Mouse (Mus musculus) kidney, postnatal 25 days (tissue): ENCODE data around the gene Gpr142.

Experiments
- DNase-seq, 2 experiments: peaks; one replicate each; pipeline ENCODE4 v3.0.0; 2021; ENCODE audit warnings: mixed read lengths in 2 of 2

Gpr142 gene

GRCm38 (mm10) chr11:114846336-114846735 is 47.6 kb downstream of the Gpr142 start:
- DNase-seq = no peak

GRCm38 (mm10) chr11:114847008-114847407 is 48.3 kb downstream of the Gpr142 start:
- DNase-seq = peak in 1 of 2 experiments; percentile 53

GRCm38 (mm10) chr11:114849572-114849971 is 50.8 kb downstream of the Gpr142 start:
- no peak for DNase-seq

- peak; percentile 57 to 65 for DNase-seq
Observed at GRCm38 (mm10) chr11:114850066-114850451, 51.3 kb downstream of the Gpr142 start.

- DNase-seq = peak; percentile 75 to 94
Observed at GRCm38 (mm10) chr11:114850452-114851268, 51.9 kb downstream of the Gpr142 start, which contains the start of gene Gprc5c. TSS of gene Gprc5c (plus strand) at chr11:114851152.

GRCm38 (mm10) chr11:114851269-114851607 is 52.5 kb downstream of the Gpr142 start:
- peak in 1 of 2 experiments; percentile 92 for DNase-seq

- DNase-seq = peak; percentile 88 to 94
Observed at GRCm38 (mm10) chr11:114851608-114852310, 53.0 kb downstream of the Gpr142 start.

- DNase-seq = peak; percentile 45 to 73
Observed at GRCm38 (mm10) chr11:114852311-114853173, 53.8 kb downstream of the Gpr142 start.

GRCm38 (mm10) chr11:114853174-114853838 is 54.6 kb downstream of the Gpr142 start:
- DNase-seq = peak in 1 of 2 experiments; percentile 73

- peak in 1 of 2 experiments; percentile 71 for DNase-seq
Observed at GRCm38 (mm10) chr11:114854581-114854980, 55.9 kb downstream of the Gpr142 start.

GRCm38 (mm10) chr11:114856125-114856524 is 57.4 kb downstream of the Gpr142 start:
- DNase-seq = peak in 1 of 2 experiments; percentile 59
